Mouse (Mus musculus): ENCODE measurements around the gene 9130409I23Rik.

Gene 9130409I23Rik

DNA sequence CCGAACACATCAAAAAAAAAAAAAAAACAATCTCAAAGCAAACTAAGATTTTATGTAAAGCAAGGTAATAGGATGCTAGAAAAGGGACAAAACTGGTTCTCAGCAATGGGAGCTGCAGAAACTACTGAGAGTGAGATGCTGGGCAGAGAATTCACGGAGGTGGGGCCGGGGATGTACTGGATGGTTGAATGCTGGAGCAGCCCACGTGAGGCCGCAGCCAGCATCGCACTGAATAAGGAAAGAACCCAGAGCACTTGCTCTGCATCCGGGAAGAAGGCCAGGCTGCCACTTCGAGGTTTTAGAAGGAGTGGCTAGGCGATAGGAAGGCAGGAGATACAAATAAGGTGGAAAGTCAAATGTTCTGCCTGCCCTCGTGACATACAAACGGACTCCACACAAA is 18.6 kb downstream of the 9130409I23Rik start:
- no peaks in the 10 kb centered on the region for H3K36me3 ChIP-seq (ENCODE audit: insufficient read depth, low read length)
- no peaks in the 10 kb centered on the region for H3K27me3 ChIP-seq (ENCODE audit: insufficient read depth, low read length)
- H3K4me3 ChIP-seq (replicated peaks; ENCODE audit: low read length) = no peak overlapping the region
- H3K9me3 ChIP-seq (ENCODE audit: low read length) = no peaks in the 10 kb centered on the region
- H3K4me1 ChIP-seq (replicated peaks; ENCODE audit: low read depth, low read length) = peaks cover 17% of the 10 kb centered on the region
- TF ChIP-seq CTCF (conservative IDR thresholded peaks at IDR 0.05; ENCODE audit: low read length) = no peak
- TF ChIP-seq POU5F1 (IDR thresholded peaks at IDR 0.05; ENCODE audit: borderline replicate concordance, low read length) = no peak
- TF ChIP-seq NANOG (IDR thresholded peaks at IDR 0.05; ENCODE audit: borderline replicate concordance, low read length) = no peak

DNA sequence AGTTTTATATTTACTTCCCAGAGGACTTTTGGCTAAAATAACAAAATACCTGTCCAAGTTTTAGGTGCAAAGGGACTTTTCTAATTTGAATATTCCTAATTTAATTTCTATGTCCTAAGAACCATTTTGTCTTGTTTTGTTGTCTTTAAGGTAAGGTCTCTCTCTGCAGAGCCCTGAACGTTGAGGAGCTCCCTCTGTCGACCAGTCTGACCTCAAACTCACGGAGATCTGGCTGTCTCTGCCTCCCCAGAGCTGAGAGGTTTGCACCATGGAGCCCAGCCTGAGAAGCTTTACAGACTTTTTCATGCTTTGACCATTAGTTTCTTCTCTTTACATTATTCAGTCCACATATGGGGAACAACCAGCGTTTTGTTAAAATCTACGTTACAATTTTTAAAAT is 22.0 kb downstream of the 9130409I23Rik start:
- Histone ChIP-seq H3K27me3 (ENCODE audit: insufficient read depth, low read length) (peaks cover 10% of the 10 kb centered on the region), H3K36me3 (ENCODE audit: insufficient read depth, low read length) (no peaks in the 10 kb centered on the region), H3K9me3 (ENCODE audit: low read length) (no peaks in the 10 kb centered on the region), H3K4me1 (replicated peaks; ENCODE audit: low read depth, low read length) (peaks cover 4% of the 10 kb centered on the region), H3K4me3 (replicated peaks; ENCODE audit: low read length) (no peak overlapping the region)
- TF ChIP-seq POU5F1 (IDR thresholded peaks at IDR 0.05; ENCODE audit: borderline replicate concordance, low read length) (no peak), NANOG (IDR thresholded peaks at IDR 0.05; ENCODE audit: borderline replicate concordance, low read length) (no peak), CTCF (conservative IDR thresholded peaks at IDR 0.05; ENCODE audit: low read length) (no peak)

DNA sequence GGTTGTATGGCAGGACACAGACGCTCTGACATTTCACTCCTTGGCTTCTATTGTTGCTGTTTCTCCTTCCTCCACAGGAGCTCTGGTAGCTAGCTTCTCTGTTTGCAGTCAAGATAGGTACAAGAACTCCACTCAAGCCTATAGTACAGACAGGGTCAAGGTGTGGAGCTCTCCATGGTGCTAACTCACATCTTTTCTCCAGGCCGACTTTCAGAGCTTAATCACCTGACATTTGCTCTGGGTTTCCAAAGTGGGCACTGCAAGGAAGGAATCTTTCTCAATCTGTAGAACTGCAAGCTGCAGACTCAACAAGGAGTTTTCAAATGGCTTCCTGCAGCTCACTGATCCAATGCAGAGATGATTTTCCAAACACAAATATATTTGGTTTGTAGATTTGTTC is 33.0 kb downstream of the 9130409I23Rik start:
- Histone ChIP-seq H3K9me3 (ENCODE audit: low read length) (no peaks in the 10 kb centered on the region), H3K27me3 (ENCODE audit: insufficient read depth, low read length) (peaks cover 2% of the 10 kb centered on the region), H3K36me3 (ENCODE audit: insufficient read depth, low read length) (no peaks in the 10 kb centered on the region), H3K4me1 (replicated peaks; ENCODE audit: low read depth, low read length) (no peaks in the 10 kb centered on the region), H3K4me3 (replicated peaks; ENCODE audit: low read length) (no peak overlapping the region)
- no peak for TF ChIP-seq CTCF (conservative IDR thresholded peaks at IDR 0.05; ENCODE audit: low read length)
- TF ChIP-seq POU5F1 (IDR thresholded peaks at IDR 0.05; ENCODE audit: borderline replicate concordance, low read length) = no peak

DNA sequence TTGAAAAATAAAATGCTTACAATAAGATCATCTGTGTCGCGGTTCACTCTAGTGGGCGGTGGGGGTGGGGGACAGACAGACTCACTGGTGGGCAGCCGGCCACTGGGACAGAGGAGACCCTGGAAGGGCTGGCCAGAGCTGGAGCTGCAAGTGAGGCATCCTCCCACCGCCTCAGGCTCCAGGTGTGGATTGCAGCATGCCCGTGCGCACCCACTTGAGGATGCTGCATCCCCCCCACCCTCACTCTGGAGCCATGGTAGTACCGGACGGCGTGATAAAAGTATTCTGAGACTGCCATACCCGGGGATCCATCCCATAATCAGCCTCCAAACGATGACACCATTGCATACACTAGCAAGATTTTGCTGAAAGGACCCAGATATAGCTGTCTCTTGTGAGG is 39.0 kb downstream of the 9130409I23Rik start:
- H3K36me3 ChIP-seq (ENCODE audit: insufficient read depth, low read length) = peaks cover 44% of the 10 kb centered on the region
- no peak overlapping the region for H3K4me3 ChIP-seq (replicated peaks; ENCODE audit: low read length)
- no peaks in the 10 kb centered on the region for H3K9me3 ChIP-seq (ENCODE audit: low read length)
- H3K4me1 ChIP-seq (replicated peaks; ENCODE audit: low read depth, low read length) = no peaks in the 10 kb centered on the region
- no peaks in the 10 kb centered on the region for H3K27me3 ChIP-seq (ENCODE audit: insufficient read depth, low read length)
- TF ChIP-seq POU5F1 (IDR thresholded peaks at IDR 0.05; ENCODE audit: borderline replicate concordance, low read length) = no peak
- TF ChIP-seq NANOG (IDR thresholded peaks at IDR 0.05; ENCODE audit: borderline replicate concordance, low read length) = no peak
- no peak for TF ChIP-seq CTCF (conservative IDR thresholded peaks at IDR 0.05; ENCODE audit: low read length)
